Mouse (Mus musculus) c-Kit-positive CD71-negative TER-119-negative erythroid progenitor cells, embryonic 14.5 days (primary cell): ENCODE measurements around the gene Snapc4.

Source experiments
- DNase-seq: peaks from one replicate; pipeline ENCODE4 v3.0.0-alpha.2; 2013; ENCODE audit warnings: low read depth

Snapc4 gene

GRCm38 (mm10) chr2:26372396-26372795, 8.1 kb downstream of the Snapc4 start:
- DNase-seq, result no peak

GRCm38 (mm10) chr2:26368572-26368971, 11.9 kb downstream of the Snapc4 start:
- DNase-seq, result no peak

GRCm38 (mm10) chr2:26367911-26368310, 12.5 kb downstream of the Snapc4 start:
- no peak for DNase-seq

- DNase-seq, result no peak
Observed at GRCm38 (mm10) chr2:26364738-26365465, 15.6 kb downstream of the Snapc4 start.

GRCm38 (mm10) chr2:26363481-26363880, 17.0 kb downstream of the Snapc4 start:
- DNase-seq, result no peak

- no peak for DNase-seq
Observed at GRCm38 (mm10) chr2:26362991-26363390, 17.5 kb downstream of the Snapc4 start.

GRCm38 (mm10) chr2:26360772-26361171, 19.7 kb downstream of the Snapc4 start, which contains the start of gene Card9:
Gene Card9, minus strand, starts transcription at chr2:26360918.
- no peak for DNase-seq

GRCm38 (mm10) chr2:26359983-26360382, 20.5 kb downstream of the Snapc4 start:
- peak; percentile 44 for DNase-seq

GRCm38 (mm10) chr2:26358667-26359320, 21.7 kb downstream of the Snapc4 start:
- no peak for DNase-seq

- DNase-seq, result no peak
Observed at GRCm38 (mm10) chr2:26357484-26357883, 23.0 kb downstream of the Snapc4 start.

GRCm38 (mm10) chr2:26356678-26357077, 23.8 kb downstream of the Snapc4 start:
- no peak for DNase-seq

GRCm38 (mm10) chr2:26356231-26356630, 24.2 kb downstream of the Snapc4 start:
- DNase-seq, result no peak

GRCm38 (mm10) chr2:26354401-26354800, 26.1 kb downstream of the Snapc4 start:
- no peak for DNase-seq

GRCm38 (mm10) chr2:26353066-26353980, 27.1 kb downstream of the Snapc4 start:
- DNase-seq, result no peak

GRCm38 (mm10) chr2:26352291-26352910, 28.1 kb downstream of the Snapc4 start:
- no peak for DNase-seq

GRCm38 (mm10) chr2:26351358-26352290, 28.8 kb downstream of the Snapc4 start, which contains the start of gene Dnlz:
Gene Dnlz, minus strand, starts transcription at chr2:26352110.
- peak; percentile 82 for DNase-seq

- DNase-seq, result no peak
Observed at GRCm38 (mm10) chr2:26348241-26348640, 32.2 kb downstream of the Snapc4 start.

- no peak for DNase-seq
Observed at GRCm38 (mm10) chr2:26342609-26343490, 37.6 kb downstream of the Snapc4 start.

- DNase-seq, result no peak
Observed at GRCm38 (mm10) chr2:26342044-26342443, 38.4 kb downstream of the Snapc4 start.

GRCm38 (mm10) chr2:26341510-26341981, 38.9 kb downstream of the Snapc4 start:
- no peak for DNase-seq
